Mouse (Mus musculus): ENCODE results near the gene Ripk1.

The Ripk1 gene

DNA sequence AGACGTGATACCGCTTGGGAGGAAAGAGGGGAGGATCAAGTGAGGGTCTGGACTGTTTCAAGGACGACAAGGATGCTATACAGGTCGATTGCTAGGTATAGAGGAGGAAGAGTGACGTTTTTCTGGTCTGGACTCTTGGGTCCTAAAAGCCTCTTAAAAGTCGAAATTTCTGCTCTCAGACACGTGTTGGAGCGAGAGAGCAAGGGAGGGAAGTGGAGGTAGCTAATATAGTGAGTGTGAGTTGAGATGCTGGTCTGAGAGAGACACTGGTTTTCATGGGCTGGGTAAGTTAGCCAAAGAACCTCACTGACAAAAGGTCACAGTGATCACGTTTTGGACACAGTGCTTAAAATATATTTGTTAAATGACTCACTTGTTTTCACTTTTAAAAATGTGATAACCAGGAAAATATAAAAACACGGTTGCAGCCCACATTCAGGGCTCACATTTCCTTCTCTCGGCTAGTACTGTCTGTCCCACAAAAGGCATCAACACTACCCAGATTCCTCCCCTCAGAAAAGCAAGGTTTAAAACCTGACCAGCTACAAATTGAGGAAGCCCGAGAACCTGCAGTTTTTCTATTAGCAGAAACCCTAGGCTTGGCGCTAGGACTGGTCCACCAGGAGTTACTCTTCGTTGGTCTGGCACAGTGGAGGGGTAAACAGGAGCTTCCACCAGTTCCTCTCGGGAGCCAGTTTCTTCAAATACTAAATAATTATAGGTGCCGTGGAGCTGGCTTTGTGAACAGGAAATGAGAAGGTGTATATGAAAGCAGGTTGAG lies 76.5 kb downstream of the Ripk1 start:
- DNase-seq, result no peak

DNA sequence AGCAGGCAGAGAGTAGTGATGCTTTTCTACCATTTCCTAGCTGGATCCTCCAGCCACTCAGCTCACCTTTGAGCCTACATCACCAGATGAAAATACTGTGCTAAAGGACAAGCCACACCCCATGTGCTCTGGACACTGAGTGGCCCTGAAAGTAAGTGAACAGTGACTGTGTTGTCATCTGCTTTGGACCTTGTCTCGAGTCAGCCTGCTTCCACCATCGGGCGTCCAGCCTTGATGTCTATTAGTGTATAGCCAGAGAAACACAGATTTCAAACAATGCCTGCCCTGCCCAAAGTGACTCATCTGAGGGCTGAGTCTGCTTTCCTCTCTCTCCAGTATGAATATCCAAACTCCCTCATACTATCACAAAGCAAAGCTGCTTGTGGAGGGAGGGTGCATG lies 77.6 kb downstream of the Ripk1 start:
- DNase-seq, result no peak

DNA sequence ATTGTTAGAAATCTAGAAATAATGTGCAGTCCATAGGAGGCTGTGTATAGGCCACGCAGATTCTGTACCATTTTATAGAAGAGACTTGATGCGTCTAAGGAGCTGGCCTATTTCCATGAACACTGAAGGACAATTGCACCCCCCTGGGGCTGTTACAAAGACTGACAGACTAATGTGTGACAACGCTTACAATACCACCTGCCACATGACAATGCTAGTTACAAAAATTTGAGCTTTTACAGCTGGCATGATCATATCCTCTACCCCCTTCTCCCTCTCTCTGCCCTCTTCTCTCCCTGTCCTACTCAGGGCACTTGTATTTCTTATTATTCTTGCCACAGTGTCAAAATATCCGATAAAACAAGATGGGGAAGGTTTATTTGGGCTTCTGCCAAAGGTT lies 79.8 kb downstream of the Ripk1 start:
- no peak for DNase-seq

DNA sequence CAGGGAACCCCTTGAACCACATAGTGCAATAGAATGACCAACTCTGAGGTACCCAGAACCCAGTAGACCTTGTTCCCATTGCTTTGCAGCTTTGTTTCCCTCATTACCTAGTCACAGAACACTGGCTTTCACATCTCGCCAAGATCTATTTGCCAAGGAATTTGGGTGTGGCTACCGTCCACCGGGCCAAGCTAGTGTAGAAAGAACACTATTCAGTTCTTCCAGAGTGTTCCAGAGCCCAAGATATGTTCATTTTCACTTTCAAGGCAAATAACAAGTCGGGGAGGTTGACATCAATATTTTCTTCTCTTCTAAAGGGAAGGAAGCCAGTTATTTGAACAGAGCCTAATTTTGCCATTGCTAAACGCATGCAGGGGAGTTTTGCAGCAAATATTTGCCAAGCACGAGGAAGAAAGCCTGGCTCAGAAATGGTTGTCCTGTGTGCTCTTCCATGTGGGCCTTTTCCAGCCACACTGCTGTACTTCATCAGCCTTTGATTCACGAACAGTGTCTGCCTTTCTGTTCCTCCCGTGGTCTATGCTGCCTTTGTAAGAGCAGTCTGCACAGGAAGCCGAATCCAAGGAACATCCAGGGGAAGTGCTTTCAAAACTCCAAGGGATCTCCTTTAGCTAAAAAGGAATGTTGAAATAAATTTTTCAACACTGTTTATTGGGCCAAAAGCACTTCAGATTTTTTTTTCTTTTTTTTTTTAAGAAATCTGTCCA lies 82.0 kb downstream of the Ripk1 start:
- DNase-seq, result peak; percentile 57
